ENCODE assay signal across 29 mouse cellular contexts in the genomic region with DNA sequence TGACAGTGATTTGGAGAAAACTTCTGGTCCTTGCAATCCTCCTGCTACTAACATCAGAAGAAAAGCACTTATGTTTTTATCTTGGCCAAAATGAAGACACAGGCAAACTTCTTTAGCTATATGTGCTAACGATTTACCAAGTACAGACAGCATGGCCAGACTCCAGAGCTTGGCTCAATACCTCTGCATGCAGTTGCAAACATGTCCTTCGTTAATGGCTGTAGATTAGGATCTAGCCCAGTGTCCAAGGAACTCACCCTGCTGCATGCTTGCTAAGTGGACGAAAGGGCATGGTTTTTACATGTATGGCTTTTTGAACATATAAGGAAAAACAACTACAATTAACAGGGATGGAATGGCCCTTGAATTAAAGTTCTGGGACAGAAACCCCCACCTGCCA. TPM values are rescaled to one million over a fixed set of nuclear protein-coding genes. Genes with fewer than 3 reads are reported as not detected.
A peak's percentile ranks its signal among the peaks of the same experiment; 100 is the strongest.
DNase-seq lines count a peak whose midpoint lies in the region; ATAC-seq and TF ChIP-seq lines count a peak whose summit lies in the region.
"Had no signal": no experiment of that assay in that cellular context is flagged by ENCODE, and none has a peak within 500 bp of the region (broad histone marks: within the 10 kb centered on the region; RNA-seq: fewer than 3 reads in every experiment).

No protein-coding gene starts in this region.

- peaks cover 7% of the 10 kb centered on the region for H3K36me3 ChIP-seq in heart, embryonic 14.5 days (ENCODE audit: control insufficient read depth, insufficient read depth, low read length)
- no peaks in the 10 kb centered on the region for H3K36me3 ChIP-seq in liver, postnatal 0 days (replicated peaks; ENCODE audit: insufficient read depth, low read length)
- H3K36me3 ChIP-seq in liver, embryonic 12.5 days: peaks cover 13% of the 10 kb centered on the region; the same call in 1 of the 2 replicates
- H3K36me3 ChIP-seq: hindbrain, embryonic 15.5 days had no signal

- H3K9me3 ChIP-seq in heart, embryonic 14.5 days (ENCODE audit: control insufficient read depth, low read length): no peaks in the 10 kb centered on the region
- H3K9me3 ChIP-seq in liver, postnatal 0 days (ENCODE audit: low read length): no peaks in the 10 kb centered on the region
- no peaks in the 10 kb centered on the region for H3K9me3 ChIP-seq in liver, embryonic 12.5 days (replicated peaks)
- H3K9me3 ChIP-seq: embryonic facial prominence, embryonic 10.5 days; embryonic facial prominence, embryonic 13.5 days; hindbrain, embryonic 15.5 days; kidney, embryonic 15.5 days had no signal

- no peak for DNase-seq in heart, postnatal 4 days
- DNase-seq in liver, postnatal 0 days: no peak
- DNase-seq in fat pad, adult 2 months (ENCODE audit: extremely low read depth, low read depth, low spot score): peak; percentile 81
- DNase-seq in adipocyte (ENCODE audit: low spot score): no peak
- DNase-seq: adrenal gland, adult 8-10 months; adrenal gland, postnatal 25 days; cerebellum, adult 11 months; cerebellum, adult 2 months; cerebellum, adult 9-11 months; cerebellum, postnatal 25 days; embryo, embryonic 11 days; forebrain, postnatal 0 days; gastrocnemius, adult 2 months; gastrocnemius, postnatal 14 days; heart, adult 18-20 months; heart, postnatal 36 days; kidney, adult 8-10 months had no signal

- 49% methylated on average over 3 of the region's 3 CpGs for WGBS in heart, embryonic 14.5 days
- WGBS in liver, postnatal 0 days (ENCODE audit: insufficient replicate concordance): 60% methylated on average over 3 of the region's 3 CpGs
- WGBS in liver, embryonic 12.5 days (ENCODE audit: insufficient replicate concordance): 59% methylated on average over 3 of the region's 3 CpGs

- peaks cover 4 to 13% of the 10 kb centered on the region in 2 experiments for H3K4me1 ChIP-seq in heart, embryonic 14.5 days (ENCODE audit: control insufficient read depth in 2 of 2, insufficient read depth in 2 of 2, low read length in 2 of 2)
- peaks cover 3% of the 10 kb centered on the region for H3K4me1 ChIP-seq in liver, postnatal 0 days (ENCODE audit: insufficient read depth)
- H3K4me1 ChIP-seq in liver, embryonic 12.5 days: no peaks in the 10 kb centered on the region
- H3K4me1 ChIP-seq: embryonic facial prominence, embryonic 10.5 days; embryonic facial prominence, embryonic 13.5 days; hindbrain, embryonic 15.5 days; kidney, embryonic 15.5 days had no signal

- no peak for TF ChIP-seq CTCF in liver, postnatal 0 days (IDR thresholded peaks at IDR 0.05; ENCODE audit: low read depth)

- no peak for TF ChIP-seq EP300 in liver, postnatal 0 days (IDR thresholded peaks at IDR 0.05; ENCODE audit: low read depth)

- no peak overlapping the region for H3K4me3 ChIP-seq in heart, embryonic 14.5 days (ENCODE audit: control insufficient read depth in 1 of 2, insufficient read depth in 1 of 2, low read depth in 1 of 2, low read length in 2 of 2)
- no peak overlapping the region for H3K4me3 ChIP-seq in liver, postnatal 0 days (ENCODE audit: low read depth, low read length)
- H3K4me3 ChIP-seq in liver, embryonic 12.5 days: no peak overlapping the region
- H3K4me3 ChIP-seq: embryonic facial prominence, embryonic 10.5 days; embryonic facial prominence, embryonic 13.5 days; erythroblast, embryonic 14.5 days; gastrocnemius, adult 2 months; heart, embryonic 12.5 days; hindbrain, embryonic 15.5 days; kidney, embryonic 15.5 days had no signal

- peak overlapping the region; percentile 31 to 35; a peak in 2 of 4 replicates for H3K27ac ChIP-seq in heart, embryonic 14.5 days (replicated peaks in 1 of 2; ENCODE audit: control insufficient read depth in 1 of 2, insufficient read depth in 1 of 2, low read depth in 2 of 2, low read length in 2 of 2)
- H3K27ac ChIP-seq in liver, postnatal 0 days (ENCODE audit: low read depth): peak overlapping the region; percentile 31; the same call in 1 of the 2 replicates
- H3K27ac ChIP-seq in liver, embryonic 12.5 days: no peak overlapping the region
- H3K27ac ChIP-seq: embryonic facial prominence, embryonic 10.5 days; embryonic facial prominence, embryonic 13.5 days; hindbrain, embryonic 15.5 days; kidney, embryonic 15.5 days had no signal

- no peak overlapping the region for H3K9ac ChIP-seq in heart, embryonic 14.5 days (ENCODE audit: low read length)
- no peak overlapping the region for H3K9ac ChIP-seq in liver, postnatal 0 days (replicated peaks)
- H3K9ac ChIP-seq in liver, embryonic 12.5 days: no peak overlapping the region
- H3K9ac ChIP-seq: embryonic facial prominence, embryonic 13.5 days; forebrain, postnatal 0 days; heart, embryonic 12.5 days; hindbrain, embryonic 15.5 days; kidney, embryonic 15.5 days had no signal

- no peaks in the 10 kb centered on the region for H3K27me3 ChIP-seq in heart, embryonic 14.5 days (ENCODE audit: control insufficient read depth, insufficient read depth, low read length)
- H3K27me3 ChIP-seq in liver, postnatal 0 days (ENCODE audit: insufficient read depth, low read length): no peaks in the 10 kb centered on the region
- H3K27me3 ChIP-seq in liver, embryonic 12.5 days (replicated peaks): no peaks in the 10 kb centered on the region
- H3K27me3 ChIP-seq: embryonic facial prominence, embryonic 13.5 days; heart, embryonic 12.5 days; hindbrain, embryonic 15.5 days; kidney, embryonic 15.5 days had no signal

- H3K4me2 ChIP-seq in heart, embryonic 14.5 days (ENCODE audit: low read length): no peak overlapping the region
- H3K4me2 ChIP-seq in liver, postnatal 0 days (ENCODE audit: low read depth, low read length): no peak overlapping the region
- no peak overlapping the region for H3K4me2 ChIP-seq in liver, embryonic 12.5 days
- H3K4me2 ChIP-seq: embryonic facial prominence, embryonic 13.5 days; heart, embryonic 12.5 days; hindbrain, embryonic 15.5 days; kidney, embryonic 15.5 days had no signal

- no peak for ATAC-seq in heart, embryonic 14.5 days (ENCODE audit: insufficient number of reproducible peaks, insufficient read depth, low FRiP score, low read depth)
- no peak for ATAC-seq in liver, postnatal 0 days
- no peak for ATAC-seq in liver, embryonic 12.5 days
- ATAC-seq in erythroid progenitor cell, adult 5-6 weeks (replicated peaks; ENCODE audit: low FRiP score, poor library complexity, severe bottlenecking): no peak
- ATAC-seq: CD4-positive, CD25-positive, alpha-beta regulatory T cell, adult 4 months; forebrain, embryonic 14.5 days; forebrain, postnatal 0 days; intestine, postnatal 0 days had no signal

RNA-seq across cellular contexts. Expression of a gene that starts 28.2 kb away (rescaled TPM):
- 10.8 and 11.5 TPM in 2 replicates for polyA plus RNA-seq in heart, embryonic 14.5 days (2014; fragmentation: Nextera tagmentation; extraction: Ambion mirVana)
- total RNA-seq in heart, postnatal 4 days (2021): 10 to 100 TPM; 41.3 to 42.0 TPM
- 1.9 and 2.9 TPM in 2 replicates for polyA plus RNA-seq in liver, postnatal 0 days (2015; fragmentation: Nextera tagmentation; extraction: Ambion mirVana)
- 4.0 and 4.4 TPM in 2 replicates for polyA plus RNA-seq in liver, embryonic 12.5 days (2016; fragmentation: Nextera tagmentation; extraction: Ambion mirVana)
- 16.2 and 36.0 TPM in 2 replicates for total RNA-seq in erythroid progenitor cell, adult 5-6 weeks (2015; ENCODE audit: low replicate concordance)
- 22.6 and 30.4 TPM in 2 replicates for total RNA-seq in erythroid progenitor cell, adult 5-6 weeks (2017; ENCODE audit: low replicate concordance)
